Mouse (Mus musculus): ENCODE results near the gene Orc2. TPM values are rescaled to one million over a fixed set of nuclear protein-coding genes. Genes with fewer than 3 reads are reported as not detected.

The Orc2 gene
- polyA plus RNA-seq, 1 experiment = 22.1 TPM

GRCm38 (mm10) chr1:58415442-58415841 lies 89.5 kb downstream of the Orc2 start:
- Histone ChIP-seq H3K79me2 (ENCODE audit: control insufficient read depth, insufficient read depth) (peaks cover 50% of the 10 kb centered on the region), H3K36me3 (ENCODE audit: control insufficient read depth, insufficient read depth) (peaks cover 100% of the 10 kb centered on the region), H3K4me3 (ENCODE audit: insufficient read depth, poor library complexity, severe bottlenecking) (no peak overlapping the region), H3K27me3 (ENCODE audit: control insufficient read depth, insufficient read depth, insufficient read length) (no peaks in the 10 kb centered on the region), H3ac (ENCODE audit: control insufficient read depth, insufficient read length, low read depth) (no peak overlapping the region), H3K79me3 (ENCODE audit: low read depth) (peaks cover 45% of the 10 kb centered on the region)
- TF ChIP-seq FOSL1 (IDR thresholded peaks at IDR 0.05; ENCODE audit: insufficient read depth, low read length, poor library complexity, severe bottlenecking) (no peak), CTCF (IDR thresholded peaks at IDR 0.05; ENCODE audit: control insufficient read depth, insufficient read depth, insufficient read length) (no peak), MAX (IDR thresholded peaks at IDR 0.05) (no peak), CEBPB (IDR thresholded peaks at IDR 0.05; ENCODE audit: low read depth) (no peak), MYOG (IDR thresholded peaks at IDR 0.05; ENCODE audit: control insufficient read depth, extremely low read depth, insufficient read length) (no peak), USF1 (IDR thresholded peaks at IDR 0.05; ENCODE audit: low read depth) (no peak), MYOD1 (IDR thresholded peaks at IDR 0.05; ENCODE audit: control insufficient read depth, insufficient read length, low read depth) (no peak)

Other genes with a start within 250 kb of the Orc2 start
- not detected for gene Aox2, start 226.8 kb downstream of the Orc2 start, polyA plus RNA-seq (2012; fragmentation: generic; extraction: Trizol)
- 79.2 TPM for gene Bzw1, start 112.2 kb downstream of the Orc2 start, polyA plus RNA-seq (2012; fragmentation: generic; extraction: Trizol)
- 16.6 TPM for gene Clk1, start 81.0 kb downstream of the Orc2 start, polyA plus RNA-seq (2012; fragmentation: generic; extraction: Trizol)
- gene Nif3l1, start 60.0 kb downstream of the Orc2 start, polyA plus RNA-seq (2012; fragmentation: generic; extraction: Trizol) = 43.3 TPM
- gene Ppil3, start 59.6 kb downstream of the Orc2 start, polyA plus RNA-seq (2012; fragmentation: generic; extraction: Trizol) = 88.9 TPM
- 0.76 TPM for gene Fam126b, start 81.2 kb upstream of the Orc2 start, polyA plus RNA-seq (2012; fragmentation: generic; extraction: Trizol)
- gene Ndufb3, start 81.3 kb upstream of the Orc2 start, polyA plus RNA-seq (2012; fragmentation: generic; extraction: Trizol) = 123 TPM
- gene Als2cr12, start 190.9 kb upstream of the Orc2 start, polyA plus RNA-seq (2012; fragmentation: generic; extraction: Trizol) = 0.23 TPM
- gene Cflar, start 206.4 kb upstream of the Orc2 start, polyA plus RNA-seq (2012; fragmentation: generic; extraction: Trizol) = 23.6 TPM

Data from C2C12 (cell line).